Mouse (Mus musculus) heart, embryonic 14.5 days (tissue): ENCODE data around the gene 4921524J17Rik. TPM values are rescaled to one million over a fixed set of nuclear protein-coding genes. Genes with fewer than 3 reads are reported as not detected.

Experiments
- ATAC-seq: fragments of 200-750 bp; cut with Nextera tagmentation; 2 replicates; pipeline ENCODE4 v1.8.0; 2017; ENCODE audit warnings: low read depth, moderate TSS enrichment; ENCODE audit not compliant: insufficient number of reproducible peaks, insufficient read depth, low FRiP score
- H3K27ac ChIP-seq, 2 experiments: fragments of 200-500 bp in 1 of 2; fragments of 300-500 bp in 1 of 2; sonication (generic) in 1 of 2; replicated peaks in 1 of 2; 2 replicates each; pipeline ENCODE4 v1.5.1; 2012 to 2014; ENCODE audit warnings: low read depth in 2 of 2, low read length in 2 of 2, control low read depth in 1 of 2, mild to moderate bottlenecking in 1 of 2, mixed read lengths in 1 of 2; ENCODE audit not compliant: control insufficient read depth in 1 of 2, insufficient read depth in 1 of 2
- H3K27me3 ChIP-seq: fragments of 300-500 bp; sonication (generic); 2 replicates; pipeline ENCODE4 v1.6.1; 2014; ENCODE audit warnings: mild to moderate bottlenecking, low read length, control low read depth; ENCODE audit not compliant: control insufficient read depth, insufficient read depth
- H3K36me3 ChIP-seq: fragments of 300-500 bp; sonication (generic); 2 replicates; pipeline ENCODE4 v1.6.1; 2014; ENCODE audit warnings: mild to moderate bottlenecking, control low read depth, low read length, mixed read lengths; ENCODE audit not compliant: control insufficient read depth, insufficient read depth
- H3K4me1 ChIP-seq, 2 experiments: fragments of 200-500 bp in 1 of 2; fragments of 300-500 bp in 1 of 2; sonication (generic) in 1 of 2; 2 replicates each; pipeline ENCODE4 v1.6.1; 2012 to 2014; ENCODE audit warnings: low read length in 2 of 2, control low read depth in 1 of 2, mixed read lengths in 1 of 2; ENCODE audit not compliant: control insufficient read depth in 2 of 2, insufficient read depth in 2 of 2
- H3K4me2 ChIP-seq: fragments of 300-500 bp; sonication (generic); 2 replicates; pipeline ENCODE4 v1.6.1; 2014; ENCODE audit warnings: mild to moderate bottlenecking, low read length
- H3K4me3 ChIP-seq, 2 experiments: fragments of 200-500 bp in 1 of 2; fragments of 300-500 bp in 1 of 2; sonication (generic) in 1 of 2; 2 replicates each; pipeline ENCODE4 v1.5.1; 2012 to 2014; ENCODE audit warnings: low read length in 2 of 2, mild to moderate bottlenecking in 2 of 2, control low read depth in 1 of 2, low read depth in 1 of 2, moderate library complexity in 1 of 2; ENCODE audit not compliant: control insufficient read depth in 1 of 2, insufficient read depth in 1 of 2
- H3K9ac ChIP-seq: fragments of 300-500 bp; sonication (generic); 2 replicates; pipeline ENCODE4 v1.6.1; 2014; ENCODE audit warnings: mild to moderate bottlenecking, low read length
- H3K9me3 ChIP-seq: fragments of 300-500 bp; sonication (generic); 2 replicates; pipeline ENCODE4 v1.6.1; 2016; ENCODE audit warnings: low read length, control low read depth; ENCODE audit not compliant: control insufficient read depth
- WGBS: fragments of 180-500 bp; shearing (Covaris S2); extraction: QIAGEN DNeasy Blood & Tissue Kit; methylation state at CpG from one replicate; pipeline ENCODE4 v1.1.7; 2014; 5-methylcytosine and 5-hydroxymethylcytosine counted together
- polyA plus RNA-seq: library from polyadenylated mRNA; unstranded; fragments of >200 nt; fragmentation: Nextera tagmentation; extraction: Ambion mirVana; gene quantifications from 2 replicates; pipeline ENCODE4 v1.2.1, GENCODE M21; 2014

4921524J17Rik gene
- polyA plus RNA-seq, 1 experiment from 2014 or later, result 58.9 TPM

DNA sequence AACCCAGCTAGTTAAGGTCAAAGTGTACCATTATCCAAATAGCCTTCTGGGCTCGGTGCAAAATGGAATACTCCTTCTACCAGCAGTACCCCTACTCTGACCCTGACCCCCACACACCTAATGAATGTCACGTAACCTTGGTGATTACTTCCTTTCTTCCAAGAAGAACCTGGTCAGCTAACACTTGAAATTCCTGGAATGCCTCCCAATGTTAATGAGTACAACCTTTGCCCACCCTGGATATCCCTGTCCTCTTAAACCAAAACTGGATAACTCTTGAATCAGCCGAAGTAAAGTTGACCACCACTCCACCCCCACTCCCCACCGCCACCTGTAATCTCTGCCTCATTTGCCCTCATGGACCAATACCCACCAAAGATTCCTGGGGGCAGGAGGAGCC lies 40.6 kb upstream of the 4921524J17Rik start:
- Histone ChIP-seq H3K36me3 (no peaks in the 10 kb centered on the region), H3K27me3 (no peaks in the 10 kb centered on the region), H3K9me3 (no peaks in the 10 kb centered on the region), H3K4me1 (no peaks in the 10 kb centered on the region), H3K4me3 (no peak overlapping the region), H3K4me2 (no peak overlapping the region), H3K9ac (no peak overlapping the region), H3K27ac (no peak overlapping the region)
- WGBS, result 67% methylated on average over 4 of the region's 4 CpGs
- ATAC-seq, result no peak

GRCm38 (mm10) chr8:85472800-85473199 lies 40.2 kb upstream of the 4921524J17Rik start:
- no peaks in the 10 kb centered on the region for H3K9me3 ChIP-seq
- H3K36me3 ChIP-seq, result no peaks in the 10 kb centered on the region
- H3K4me1 ChIP-seq, result no peaks in the 10 kb centered on the region
- H3K27ac ChIP-seq, result no peak overlapping the region
- H3K4me2 ChIP-seq, result no peak overlapping the region
- H3K27me3 ChIP-seq, result no peaks in the 10 kb centered on the region
- WGBS, result 69% methylated on average over 6 of the region's 6 CpGs
- ATAC-seq, result no peak
- no peak overlapping the region for H3K4me3 ChIP-seq
- no peak overlapping the region for H3K9ac ChIP-seq

- Histone ChIP-seq H3K9ac (no peak overlapping the region), H3K4me3 (no peak overlapping the region), H3K27me3 (no peaks in the 10 kb centered on the region), H3K27ac (no peak overlapping the region), H3K4me2 (no peak overlapping the region), H3K4me1 (no peaks in the 10 kb centered on the region), H3K9me3 (no peaks in the 10 kb centered on the region), H3K36me3 (no peaks in the 10 kb centered on the region)
- no peak for ATAC-seq
- 70% methylated on average over 8 of the region's 8 CpGs for WGBS
Measured at GRCm38 (mm10) chr8:85470753-85471152, 38.1 kb upstream of the 4921524J17Rik start.

- no peak overlapping the region for H3K9ac ChIP-seq
- H3K27ac ChIP-seq, result no peak overlapping the region
- no peaks in the 10 kb centered on the region for H3K36me3 ChIP-seq
- H3K4me1 ChIP-seq, result no peaks in the 10 kb centered on the region
- no peak overlapping the region for H3K4me3 ChIP-seq
- ATAC-seq, result no peak
- WGBS, result 76% methylated on average over 4 of the region's 4 CpGs
- no peaks in the 10 kb centered on the region for H3K9me3 ChIP-seq
- H3K27me3 ChIP-seq, result no peaks in the 10 kb centered on the region
- no peak overlapping the region for H3K4me2 ChIP-seq
Measured at GRCm38 (mm10) chr8:85466056-85466455, 33.4 kb upstream of the 4921524J17Rik start.

DNA sequence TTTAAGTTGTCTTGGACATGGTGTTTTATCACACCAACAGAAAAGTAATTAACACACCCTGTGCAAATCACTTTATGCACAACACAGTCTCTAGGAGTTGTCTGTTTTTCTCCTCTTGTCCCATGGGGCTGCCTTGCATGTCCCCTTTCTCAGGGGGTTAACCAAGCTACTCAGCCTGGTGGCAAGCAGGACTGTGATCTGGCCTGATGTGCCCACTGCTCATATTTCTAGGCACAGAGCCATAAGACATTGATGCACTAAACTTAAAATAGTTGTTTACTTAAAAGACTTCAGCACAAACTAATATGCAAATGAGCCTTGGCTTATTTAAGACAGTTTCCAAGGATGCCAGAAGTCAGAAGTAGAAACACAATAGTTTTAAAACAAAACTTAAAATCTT lies 31.7 kb upstream of the 4921524J17Rik start:
- no peak for ATAC-seq
- Histone ChIP-seq H3K4me3 (no peak overlapping the region), H3K4me1 (no peaks in the 10 kb centered on the region), H3K4me2 (no peak overlapping the region), H3K9ac (no peak overlapping the region), H3K27me3 (no peaks in the 10 kb centered on the region), H3K9me3 (no peaks in the 10 kb centered on the region), H3K27ac (no peak overlapping the region), H3K36me3 (no peaks in the 10 kb centered on the region)

DNA sequence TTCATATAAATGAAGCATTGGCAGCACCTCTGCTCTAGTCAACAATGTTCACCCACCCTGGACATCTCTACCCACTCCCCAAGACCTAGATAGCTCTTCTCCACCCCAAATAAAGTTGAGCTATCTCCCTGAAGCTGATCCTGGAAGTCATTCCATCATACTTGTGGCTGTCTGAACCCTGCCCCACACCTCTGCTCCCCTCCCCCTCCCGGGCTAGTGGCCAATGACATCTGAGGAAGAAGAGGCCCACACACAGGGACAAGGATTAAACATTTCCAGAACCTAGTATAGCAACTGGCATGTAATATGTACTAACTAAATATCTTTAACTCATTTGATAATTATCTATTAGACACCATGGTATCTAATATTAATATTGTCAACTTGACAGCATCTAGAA lies 29.8 kb upstream of the 4921524J17Rik start:
- Histone ChIP-seq H3K4me1 (no peaks in the 10 kb centered on the region), H3K9ac (no peak overlapping the region), H3K27me3 (no peaks in the 10 kb centered on the region), H3K9me3 (no peaks in the 10 kb centered on the region), H3K36me3 (no peaks in the 10 kb centered on the region), H3K27ac (no peak overlapping the region), H3K4me2 (no peak overlapping the region), H3K4me3 (no peak overlapping the region)
- 65% methylated on average over 1 of the region's 1 CpGs for WGBS
- no peak for ATAC-seq

GRCm38 (mm10) chr8:85461377-85461776 lies 28.7 kb upstream of the 4921524J17Rik start:
- WGBS, result 61% methylated on average over 3 of the region's 3 CpGs
- no peaks in the 10 kb centered on the region for H3K27me3 ChIP-seq
- no peak overlapping the region for H3K27ac ChIP-seq
- no peak overlapping the region for H3K4me2 ChIP-seq
- H3K4me3 ChIP-seq, result no peak overlapping the region
- no peaks in the 10 kb centered on the region for H3K9me3 ChIP-seq
- H3K4me1 ChIP-seq, result no peaks in the 10 kb centered on the region
- no peaks in the 10 kb centered on the region for H3K36me3 ChIP-seq
- no peak for ATAC-seq
- H3K9ac ChIP-seq, result no peak overlapping the region

GRCm38 (mm10) chr8:85460804-85461203 lies 28.2 kb upstream of the 4921524J17Rik start:
- Histone ChIP-seq H3K9ac (no peak overlapping the region), H3K27me3 (no peaks in the 10 kb centered on the region), H3K4me1 (no peaks in the 10 kb centered on the region), H3K4me2 (no peak overlapping the region), H3K36me3 (no peaks in the 10 kb centered on the region), H3K4me3 (no peak overlapping the region), H3K27ac (no peak overlapping the region), H3K9me3 (no peaks in the 10 kb centered on the region)
- ATAC-seq, result no peak
- WGBS, result 15% methylated on average over 5 of the region's 5 CpGs
